Comparison of ENCODE assay signal across 17 mouse cellular contexts in genomic region chr11:30765076-30765475, GRCm38 (mm10).
"Had no signal": no experiment of that assay in that cellular context is flagged by ENCODE, and none has a peak within 500 bp of the region (broad histone marks: within the 10 kb centered on the region; RNA-seq: fewer than 3 reads in every experiment).

No protein-coding gene starts in this region.

- H3K4me3 ChIP-seq: midbrain, embryonic 10.5 days; midbrain, embryonic 13.5 days; myocyte; neural tube, embryonic 13.5 days; neural tube, embryonic 15.5 days had no signal

- H3K27ac ChIP-seq: midbrain, embryonic 10.5 days; midbrain, embryonic 13.5 days; neural tube, embryonic 13.5 days; neural tube, embryonic 15.5 days had no signal

- H3K4me1 ChIP-seq: midbrain, embryonic 10.5 days; midbrain, embryonic 13.5 days; neural tube, embryonic 13.5 days; neural tube, embryonic 15.5 days had no signal

- DNase-seq: lung, adult 18-20 months; lung, embryonic 14.5 days; lung, postnatal 10 days; lung, postnatal 4 days; retina, postnatal 1 day; right cerebral cortex, adult 18-20 months; right cerebral cortex, postnatal 25 days; right cerebral cortex, postnatal 4 days; spleen, adult 18-20 months; thymus, adult 18-20 months; thymus, postnatal 14 days; thymus, postnatal 36 days had no signal

- H3K27me3 ChIP-seq: midbrain, embryonic 13.5 days; neural tube, embryonic 13.5 days; neural tube, embryonic 15.5 days had no signal
